Mouse (Mus musculus): ENCODE data around the gene Ccdc12. TPM values are rescaled to one million over a fixed set of nuclear protein-coding genes. Genes with fewer than 3 reads are reported as not detected.

Gene Ccdc12
- total RNA-seq, 2 experiments from 2014 or later: 14.0 to 20.8 TPM

DNA sequence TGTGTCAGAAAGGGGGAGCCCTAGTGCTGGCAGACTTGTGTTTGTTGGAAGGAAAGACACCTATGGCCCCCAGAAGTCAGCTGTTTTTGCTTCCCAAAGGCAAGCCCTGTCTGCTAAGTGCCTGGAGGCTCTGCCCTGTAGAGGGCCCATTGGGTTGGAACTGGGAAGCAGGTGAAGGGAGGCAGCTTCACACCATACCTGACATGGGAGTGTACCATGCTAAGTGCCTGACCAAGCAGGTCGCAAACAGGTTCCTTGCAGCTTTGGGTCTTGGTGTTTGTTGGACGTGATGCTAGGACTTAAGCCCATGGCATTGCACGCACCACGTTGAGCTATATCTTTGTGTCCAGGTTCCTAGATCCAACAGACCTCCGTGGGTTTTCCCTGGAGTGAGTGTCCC, 40.1 kb downstream of the Ccdc12 start:
- no peak for ATAC-seq (replicated peaks; ENCODE audit: low FRiP score, poor library complexity, severe bottlenecking)

DNA sequence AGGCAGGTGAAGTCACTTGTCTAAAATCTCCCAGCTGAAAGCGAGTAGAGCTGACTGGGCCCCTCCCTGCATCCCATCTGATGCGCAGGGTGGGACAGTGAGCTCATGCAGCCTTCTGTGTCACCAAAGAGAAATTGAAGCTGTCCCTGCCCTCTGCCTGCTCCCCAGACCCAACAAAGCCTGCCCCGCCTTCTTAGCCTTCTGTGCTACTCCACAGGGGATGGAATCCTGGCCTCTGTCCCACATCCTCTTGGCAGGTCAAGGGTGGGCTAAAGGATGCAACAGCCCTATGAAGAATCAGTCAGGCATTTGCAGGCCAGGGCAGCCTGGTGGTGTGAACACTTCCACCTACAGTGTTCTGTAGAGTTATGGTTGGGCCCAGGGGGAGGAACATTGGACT, 41.2 kb downstream of the Ccdc12 start:
- no peak for ATAC-seq (replicated peaks; ENCODE audit: low FRiP score, poor library complexity, severe bottlenecking)

DNA sequence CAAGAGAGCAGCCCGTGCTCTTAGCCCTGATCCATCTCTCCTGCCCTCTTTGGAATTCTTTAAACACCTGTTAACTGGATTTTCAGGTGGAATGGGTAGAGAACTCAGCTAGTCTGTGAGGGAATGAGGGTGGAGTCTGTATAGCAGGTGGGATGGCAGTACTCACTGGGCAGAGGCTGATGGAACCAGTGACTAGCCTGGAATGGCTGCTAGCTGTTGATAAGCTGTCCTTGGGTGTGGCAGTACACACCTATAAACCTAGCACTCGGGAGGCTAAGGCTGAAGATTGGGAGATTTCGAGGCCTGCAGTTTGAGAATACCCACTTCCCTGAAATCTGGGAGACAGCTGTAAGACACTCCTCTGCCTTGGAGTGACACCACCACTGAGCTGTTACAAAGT, 43.3 kb downstream of the Ccdc12 start:
- peak; percentile 95 for ATAC-seq (replicated peaks; ENCODE audit: low FRiP score, poor library complexity, severe bottlenecking)

DNA sequence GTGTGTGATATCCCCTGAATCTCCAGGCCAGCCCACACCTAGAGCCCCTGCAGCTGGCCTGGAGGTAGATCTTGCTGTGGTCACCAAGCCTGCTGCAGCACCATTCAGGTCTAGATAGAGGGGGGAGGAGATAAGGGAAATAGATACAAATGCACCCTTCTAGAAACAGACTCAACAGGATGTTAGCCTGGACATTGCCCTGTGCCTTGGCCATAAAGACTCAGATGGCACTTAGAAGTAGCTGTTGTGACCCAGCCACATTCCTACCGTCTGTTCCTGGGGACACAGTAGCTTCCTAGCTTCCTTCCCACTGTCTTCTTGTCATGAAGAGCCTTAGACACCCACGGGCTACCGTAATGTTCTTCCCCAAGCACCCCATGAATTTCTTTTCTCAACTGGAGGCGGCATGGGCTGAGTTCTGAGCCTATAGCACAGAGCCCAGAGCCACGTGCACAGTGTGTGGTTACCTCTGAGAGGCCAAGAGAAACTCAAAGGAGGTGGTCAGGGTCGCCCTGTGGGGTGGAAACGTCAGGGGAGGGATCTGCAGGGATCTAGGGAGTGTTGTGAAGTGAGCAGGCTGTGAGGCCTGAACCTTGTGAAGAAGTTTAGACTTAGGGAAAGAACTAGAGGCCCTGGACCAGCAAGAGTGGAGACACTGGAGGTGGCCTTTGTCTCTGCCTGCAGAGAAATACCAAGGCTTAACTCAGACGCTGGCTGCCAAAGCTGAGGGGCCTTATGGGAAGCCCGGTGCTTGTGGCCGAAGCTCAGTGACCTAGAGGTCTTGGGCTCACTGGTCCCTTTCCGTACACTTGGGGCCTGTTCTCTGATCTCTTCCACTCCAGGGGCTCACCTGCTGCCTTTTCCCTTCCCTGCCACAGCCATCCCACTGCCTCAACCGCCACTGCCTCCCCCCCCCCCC, 45.1 kb downstream of the Ccdc12 start:
- ATAC-seq (replicated peaks; ENCODE audit: low FRiP score, poor library complexity, severe bottlenecking): no peak

DNA sequence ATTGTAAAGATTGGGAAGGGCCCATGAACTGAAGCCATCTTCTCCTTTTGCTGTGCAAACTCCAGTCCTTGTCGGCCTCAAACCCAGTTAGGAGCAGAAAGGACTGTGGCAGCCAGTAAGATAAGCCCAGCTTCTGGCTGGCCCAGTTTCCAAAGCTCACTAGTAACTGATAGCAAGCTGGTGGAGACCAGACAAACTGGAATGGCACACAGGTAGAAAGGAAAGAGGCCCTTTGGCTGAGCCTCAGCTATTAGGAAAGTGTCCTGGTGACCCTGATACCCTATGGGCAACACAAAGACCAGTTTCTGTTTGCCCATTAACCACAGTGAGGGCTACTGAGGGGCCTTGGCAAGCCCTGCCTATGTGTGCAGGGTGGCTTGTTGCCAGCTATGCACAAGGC, 46.5 kb downstream of the Ccdc12 start:
- no peak for ATAC-seq (replicated peaks; ENCODE audit: low FRiP score, poor library complexity, severe bottlenecking)

DNA sequence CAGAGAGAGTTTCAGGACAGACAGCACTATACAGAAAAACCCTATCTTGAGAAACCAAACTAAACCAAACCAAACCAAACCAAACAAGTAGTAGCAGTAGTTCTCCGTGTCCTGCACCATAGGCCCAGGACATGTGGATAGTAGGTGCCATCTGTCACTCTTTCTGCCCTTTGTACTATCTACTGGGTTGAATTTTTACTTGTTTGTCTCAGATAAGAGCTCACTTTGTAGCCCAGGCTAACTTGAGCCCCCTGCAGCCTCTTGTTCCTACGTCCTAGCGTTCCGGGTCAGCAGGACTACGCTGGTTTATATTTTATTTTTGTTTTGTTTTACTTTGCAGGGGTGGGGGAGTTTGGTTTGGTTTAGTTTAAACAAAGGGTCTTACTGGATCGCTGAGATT, 47.6 kb downstream of the Ccdc12 start:
- no peak for ATAC-seq (replicated peaks; ENCODE audit: low FRiP score, poor library complexity, severe bottlenecking)

DNA sequence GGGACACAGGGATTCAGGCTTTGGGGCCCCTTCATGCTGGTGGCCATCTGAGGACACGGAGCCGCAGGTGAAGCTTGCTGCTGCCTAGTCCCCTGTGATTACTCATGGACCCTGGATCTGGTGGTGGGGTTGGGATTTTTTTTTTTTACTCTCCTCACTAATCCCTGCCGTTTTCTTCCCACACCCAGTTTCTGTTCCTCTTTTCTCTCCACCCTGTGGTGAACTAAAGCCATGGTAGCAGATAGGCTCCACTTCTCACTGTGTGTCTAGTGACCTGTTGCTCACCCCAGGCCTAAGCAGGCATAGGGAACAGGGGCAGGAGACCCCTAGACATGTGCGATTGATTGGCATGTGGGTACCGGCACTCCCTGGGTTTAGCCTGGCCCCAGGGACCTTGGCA, 50.5 kb downstream of the Ccdc12 start:
- ATAC-seq (replicated peaks; ENCODE audit: low FRiP score, poor library complexity, severe bottlenecking): no peak

DNA sequence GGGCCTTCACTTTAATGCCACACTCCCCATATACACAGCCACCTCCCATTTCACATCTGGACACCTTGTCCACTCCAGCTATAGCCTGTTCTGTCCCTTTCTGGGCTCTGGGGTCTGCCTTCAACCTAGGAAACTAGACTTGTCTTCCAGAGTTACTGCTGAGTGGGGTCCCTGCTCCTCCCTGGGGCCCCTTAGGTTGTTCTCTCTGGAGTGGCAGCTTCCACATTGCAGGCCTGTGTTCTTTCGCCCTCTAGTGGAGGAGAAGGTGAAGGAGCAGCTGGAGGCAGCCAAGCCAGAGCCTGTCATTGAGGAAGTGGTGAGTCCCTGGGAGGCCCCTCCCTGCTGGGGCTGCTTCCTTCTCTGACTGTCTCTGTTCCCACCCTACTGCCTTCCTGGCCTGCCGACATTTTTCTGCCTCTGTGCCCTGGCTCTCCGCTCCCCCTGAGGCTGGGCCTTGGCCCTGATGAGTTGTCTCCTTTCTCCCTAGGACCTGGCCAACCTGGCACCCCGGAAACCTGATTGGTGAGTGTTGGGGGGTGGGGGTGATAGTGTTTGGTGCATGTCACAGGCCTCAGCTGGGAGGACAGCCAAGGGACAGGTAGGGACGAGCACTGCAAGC, 53.4 kb downstream of the Ccdc12 start:
- peak; percentile 92 for ATAC-seq (replicated peaks; ENCODE audit: low FRiP score, poor library complexity, severe bottlenecking)

DNA sequence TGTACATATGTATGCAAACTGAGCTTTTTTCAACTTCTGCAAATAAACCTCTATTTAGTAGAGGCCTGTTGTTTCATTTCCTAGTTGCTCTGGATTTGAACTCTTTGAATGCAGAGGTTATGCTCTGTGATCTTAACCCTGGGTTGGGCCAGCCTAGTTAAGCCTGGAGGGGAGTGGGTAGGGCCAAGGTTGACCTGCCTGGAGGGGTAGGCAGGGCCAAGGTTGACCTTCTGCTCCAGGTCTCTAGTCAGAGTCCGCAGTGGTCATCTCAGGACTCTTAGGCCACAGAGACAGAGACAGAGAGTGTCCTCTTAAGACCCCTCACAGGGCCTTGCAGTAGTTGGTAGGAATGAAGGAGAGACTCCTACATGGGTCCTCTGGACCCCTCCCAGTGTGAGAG, 55.2 kb downstream of the Ccdc12 start:
- no peak for ATAC-seq (replicated peaks; ENCODE audit: low FRiP score, poor library complexity, severe bottlenecking)

DNA sequence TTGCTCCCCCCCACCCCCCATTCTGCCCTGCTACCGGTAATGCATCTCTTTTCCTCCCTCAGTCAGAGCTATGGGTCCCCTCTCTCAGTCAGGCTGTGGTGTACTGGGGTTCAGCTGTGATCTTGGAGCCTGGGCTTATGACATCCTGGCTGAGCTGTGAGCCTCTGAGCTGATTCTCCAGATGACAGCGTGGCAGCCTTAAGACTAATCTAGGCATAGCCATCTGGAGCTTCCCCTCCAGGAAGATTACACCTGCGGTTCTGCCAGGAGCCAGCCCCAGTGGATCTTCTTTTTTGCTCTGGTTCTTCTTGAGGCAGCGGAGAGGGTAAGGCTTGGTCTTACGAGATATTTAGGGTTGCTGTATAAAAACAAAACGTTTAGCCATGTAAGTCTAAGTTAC, 55.7 kb downstream of the Ccdc12 start:
- no peak for ATAC-seq (replicated peaks; ENCODE audit: low FRiP score, poor library complexity, severe bottlenecking)

DNA sequence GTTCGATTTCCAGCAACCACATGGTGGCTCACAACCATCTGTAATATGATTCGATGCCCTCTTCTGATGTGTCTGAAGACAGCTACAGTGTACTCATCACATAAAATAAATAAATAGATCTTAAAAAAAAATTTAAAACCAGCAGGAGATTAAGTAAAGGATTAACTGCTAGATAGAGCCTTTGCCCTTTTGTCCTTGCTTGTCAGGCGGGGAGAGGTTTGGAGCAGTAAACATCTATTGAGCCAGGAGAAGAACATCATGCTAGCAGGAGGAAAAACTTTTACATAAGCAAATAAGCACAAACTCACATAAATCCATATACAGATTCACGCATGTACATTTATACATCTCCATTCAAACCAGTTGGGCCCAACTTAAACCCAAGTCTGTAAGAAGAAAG, 56.2 kb downstream of the Ccdc12 start:
- ATAC-seq (replicated peaks; ENCODE audit: low FRiP score, poor library complexity, severe bottlenecking): no peak

DNA sequence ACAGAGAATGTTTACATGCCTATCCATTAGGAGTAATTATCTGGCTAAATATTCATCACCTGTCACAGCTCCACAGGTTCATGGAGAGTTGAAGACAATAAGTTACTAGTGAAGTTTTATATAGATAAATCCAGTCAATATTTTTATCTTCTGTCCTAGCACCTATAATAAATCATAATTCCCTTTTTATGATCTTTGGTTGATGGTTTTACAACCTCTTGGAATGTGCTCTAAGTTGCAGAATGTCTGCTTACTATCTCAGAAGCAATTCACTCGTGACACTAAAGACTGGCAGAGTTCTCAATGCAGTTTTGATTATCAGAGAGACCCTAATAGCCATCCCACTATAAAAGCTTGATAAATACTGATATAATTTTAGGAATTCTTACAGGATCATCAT, 57.1 kb downstream of the Ccdc12 start:
- ATAC-seq (replicated peaks; ENCODE audit: low FRiP score, poor library complexity, severe bottlenecking): no peak

DNA sequence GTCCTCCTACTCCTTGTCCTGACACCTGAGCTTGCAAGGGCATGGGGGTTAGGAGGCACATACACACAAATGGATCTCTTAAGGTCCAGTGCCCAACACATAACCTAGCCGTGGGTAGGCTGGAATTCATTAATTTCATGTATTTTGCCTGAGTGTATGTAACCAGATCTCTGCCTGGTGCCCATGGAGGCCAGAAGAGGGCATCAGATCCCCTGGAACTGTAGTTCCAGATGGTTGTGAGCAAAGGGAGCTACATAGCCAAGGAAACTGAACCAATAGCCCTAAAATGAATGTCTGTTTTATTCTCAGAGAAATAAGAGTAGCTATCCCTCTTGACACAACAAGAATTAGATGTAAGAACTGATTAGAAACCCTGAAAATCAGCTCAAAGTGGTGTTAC, 59.1 kb downstream of the Ccdc12 start:
- no peak for ATAC-seq (replicated peaks; ENCODE audit: low FRiP score, poor library complexity, severe bottlenecking)

DNA sequence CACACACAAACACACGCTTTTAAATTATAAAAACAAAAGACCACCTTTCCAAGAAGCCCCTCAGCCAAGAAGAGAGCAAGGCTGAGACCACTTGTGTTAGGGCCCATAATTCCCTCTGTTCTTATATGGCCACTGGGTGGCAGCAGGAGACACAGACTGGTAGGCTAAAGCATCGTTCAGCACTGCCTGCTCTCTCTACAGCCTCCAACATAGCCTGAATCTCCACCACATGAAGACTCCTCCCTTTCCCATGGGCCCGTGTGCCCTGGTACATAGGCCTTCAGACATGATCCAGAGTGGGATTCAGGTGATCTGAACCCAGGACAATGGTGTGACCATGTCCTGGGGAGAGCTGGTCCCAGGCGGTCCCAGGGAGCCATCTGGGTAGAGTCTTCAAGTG, 60.5 kb downstream of the Ccdc12 start:
- peak; percentile 47; the same call in 1 of the 2 replicates for ATAC-seq (replicated peaks; ENCODE audit: low FRiP score, poor library complexity, severe bottlenecking)

DNA sequence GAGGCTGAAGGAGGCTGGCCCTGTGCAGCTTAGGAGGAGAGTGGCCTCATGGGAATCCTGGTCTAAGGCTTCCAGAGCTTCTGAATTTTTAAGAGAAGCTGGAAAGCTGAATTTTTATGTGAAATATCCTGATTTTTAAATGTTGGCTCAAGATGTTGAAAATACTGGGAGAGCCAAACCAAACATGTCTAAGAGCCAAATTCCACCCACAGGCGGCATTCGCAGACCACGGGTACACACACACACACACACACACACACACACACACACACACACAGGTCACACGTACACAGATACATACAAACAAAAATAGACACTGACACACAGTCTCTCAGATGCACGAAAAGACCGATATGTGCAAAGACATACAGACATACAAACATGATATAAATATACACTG, 61.8 kb downstream of the Ccdc12 start:
- no peak for ATAC-seq (replicated peaks; ENCODE audit: low FRiP score, poor library complexity, severe bottlenecking)

DNA sequence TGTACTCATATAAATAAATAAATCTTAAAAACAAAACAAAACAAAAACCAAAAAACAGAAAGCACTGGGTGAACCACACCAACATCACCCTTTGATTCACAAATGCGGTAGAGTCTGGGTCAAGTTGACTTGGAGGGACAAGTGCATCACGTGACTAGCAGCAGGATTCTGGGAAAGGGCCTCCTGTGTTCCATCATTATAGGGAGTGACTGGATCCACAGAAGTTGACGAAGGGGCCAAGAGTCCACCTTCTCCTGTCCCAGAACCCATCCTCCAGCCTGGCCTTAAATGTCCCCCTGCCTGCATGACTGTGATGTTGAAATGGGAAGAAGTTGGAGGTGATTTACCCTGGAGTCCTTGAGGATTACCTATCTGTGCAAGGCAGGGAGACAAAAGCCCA, 62.5 kb downstream of the Ccdc12 start:
- no peak for ATAC-seq (replicated peaks; ENCODE audit: low FRiP score, poor library complexity, severe bottlenecking)

DNA sequence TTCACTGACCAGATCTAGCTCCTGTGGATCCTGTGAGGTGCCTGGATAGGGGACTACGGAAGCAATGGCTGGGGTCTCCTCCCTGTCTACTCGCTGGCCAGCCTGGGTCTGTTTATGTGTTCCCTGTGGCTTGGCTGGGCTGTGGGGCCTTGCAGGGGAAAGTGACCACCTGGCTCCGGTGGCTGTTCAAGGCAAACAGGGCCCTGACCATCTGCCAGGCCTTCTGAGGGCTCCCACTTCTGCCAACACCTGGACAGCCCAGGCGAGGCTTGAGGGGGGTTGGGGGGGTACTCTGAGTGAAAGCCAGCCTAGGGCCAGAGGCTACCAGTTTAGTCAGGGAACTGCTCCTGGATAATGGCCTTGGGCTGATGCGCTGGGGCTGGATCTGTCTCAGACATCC, 63.7 kb downstream of the Ccdc12 start:
- no peak for ATAC-seq (replicated peaks; ENCODE audit: low FRiP score, poor library complexity, severe bottlenecking)

DNA sequence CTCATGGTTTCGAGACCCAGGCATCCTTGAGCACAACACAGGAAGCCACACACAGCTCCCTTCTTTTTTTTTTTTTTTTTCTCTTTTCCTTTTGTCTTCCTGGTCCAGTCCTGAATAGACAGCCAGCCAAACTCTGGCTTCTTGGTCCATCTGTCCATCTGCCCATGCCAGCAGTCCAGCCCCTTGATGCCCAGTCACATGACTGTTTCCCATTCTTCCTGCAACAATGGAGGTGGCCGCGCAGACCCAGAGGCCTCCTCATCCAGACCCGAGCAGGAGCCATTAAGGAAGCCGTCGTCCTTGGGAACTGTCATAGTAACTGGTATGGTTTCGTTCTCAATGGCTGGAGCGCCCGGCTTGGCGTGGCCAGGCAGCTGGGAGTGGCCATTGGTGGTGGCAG, 65.8 kb downstream of the Ccdc12 start:
- no peak for ATAC-seq (replicated peaks; ENCODE audit: low FRiP score, poor library complexity, severe bottlenecking)

DNA sequence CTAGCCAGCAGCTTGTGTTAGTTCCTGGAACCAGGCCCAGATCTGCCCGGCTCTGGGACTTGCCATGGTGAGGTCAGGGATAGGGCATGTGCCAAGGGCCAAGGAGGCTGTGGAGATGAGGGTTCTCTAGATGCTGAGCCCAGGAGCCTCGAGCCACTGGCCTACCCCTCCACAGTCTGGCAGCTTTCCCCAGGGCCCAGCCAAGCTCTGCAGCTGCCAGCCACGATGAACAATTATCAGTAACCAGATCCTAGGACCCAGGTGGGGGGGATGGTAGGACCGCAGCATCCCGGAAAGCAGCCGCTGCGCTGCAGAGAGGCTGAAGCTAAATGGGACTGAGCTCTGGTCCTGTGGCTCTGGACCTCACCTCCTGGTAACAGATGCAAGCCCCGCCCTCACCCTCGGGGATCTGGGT, 69.4 kb downstream of the Ccdc12 start:
- no peak for ATAC-seq (replicated peaks; ENCODE audit: low FRiP score, poor library complexity, severe bottlenecking)

DNA sequence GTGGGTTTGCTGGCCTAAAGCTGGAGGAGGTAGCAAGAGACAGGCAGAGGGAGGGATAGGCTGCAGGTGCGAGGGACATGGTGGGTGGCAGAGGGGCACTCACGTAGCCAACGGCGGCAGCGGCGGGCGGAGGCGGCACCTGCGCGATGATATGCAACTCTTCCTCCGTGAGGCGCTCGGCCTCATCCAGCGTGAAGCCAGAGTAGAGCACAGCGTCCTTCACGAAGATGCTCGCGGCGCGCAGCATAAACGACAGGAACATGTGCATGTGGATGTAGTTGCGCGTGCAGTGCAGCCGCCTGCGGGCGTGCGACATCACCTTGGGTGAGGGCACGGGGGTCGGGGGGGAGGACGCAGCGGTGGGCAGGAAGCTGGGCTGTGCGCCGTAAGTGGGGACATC, 70.6 kb downstream of the Ccdc12 start:
- no peak for ATAC-seq (replicated peaks; ENCODE audit: low FRiP score, poor library complexity, severe bottlenecking)

DNA sequence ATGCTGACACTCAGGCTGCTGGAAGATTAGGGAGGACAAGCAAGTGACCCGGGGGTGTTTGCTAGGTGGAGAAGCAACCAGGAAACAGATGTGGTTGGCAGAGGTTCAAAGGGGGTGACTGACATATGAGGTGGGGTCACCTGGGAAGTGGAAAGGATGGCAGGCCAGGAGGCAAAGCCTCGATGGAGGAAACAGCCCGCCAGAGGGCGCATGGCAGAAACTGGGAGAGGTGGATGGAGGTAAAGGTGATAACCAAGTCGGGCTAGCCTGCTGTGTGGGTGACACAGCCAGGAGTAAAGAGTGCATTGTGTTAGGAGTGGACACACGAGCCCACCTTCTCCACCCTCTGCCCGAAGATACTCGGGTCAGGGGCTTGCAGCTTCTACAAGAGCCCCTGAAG, 73.5 kb downstream of the Ccdc12 start:
- no peak for ATAC-seq (replicated peaks; ENCODE audit: low FRiP score, poor library complexity, severe bottlenecking)

DNA sequence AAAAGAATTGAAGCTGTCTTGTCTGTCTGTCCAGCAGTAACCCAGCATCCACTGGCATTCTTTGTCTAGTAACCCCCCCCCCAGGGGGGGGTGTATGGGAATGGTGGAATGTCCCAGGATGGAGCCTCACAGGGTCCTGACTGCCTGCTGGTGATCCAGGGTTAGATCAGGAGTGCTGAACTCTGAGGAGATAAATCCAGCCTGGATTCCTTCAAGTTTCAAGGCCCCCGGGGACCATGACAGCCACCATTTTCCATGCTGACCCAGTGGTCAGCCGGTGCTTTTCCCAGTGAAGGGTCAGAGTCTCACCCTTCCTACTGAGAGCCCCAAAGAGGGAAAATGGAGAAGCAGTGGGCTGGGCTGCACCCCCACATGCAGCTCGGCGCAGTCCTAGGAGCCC, 75.6 kb downstream of the Ccdc12 start:
- no peak for ATAC-seq (replicated peaks; ENCODE audit: low FRiP score, poor library complexity, severe bottlenecking)
